Mouse (Mus musculus) layer of hippocampus, adult 9-10 months (tissue): ENCODE results near the gene Ptpre.
"Not testable (repeated sequence)": the region's sequence is repeated elsewhere in the genome, so short reads cannot be mapped to it uniquely, and the experiment has no call there.

Source experiments
- DNase-seq: peaks from one replicate; pipeline ENCODE4 v3.0.0; 2022; ENCODE audit warnings: low spot score

The Ptpre gene

GRCm38 (mm10) chr7:135534548-135535189 lies 2.6 kb upstream of the Ptpre start:
- peak; percentile 35 for DNase-seq

- no peak for DNase-seq
Observed at GRCm38 (mm10) chr7:135535908-135536307, 1.4 kb upstream of the Ptpre start.

GRCm38 (mm10) chr7:135537948-135538741 lies 864 bp downstream of the Ptpre start:
- DNase-seq: no peak

GRCm38 (mm10) chr7:135539429-135539828 lies 2.1 kb downstream of the Ptpre start:
- no peak for DNase-seq

- DNase-seq: no peak
Observed at GRCm38 (mm10) chr7:135542235-135542634, 5.0 kb downstream of the Ptpre start.

- DNase-seq: no peak
Observed at GRCm38 (mm10) chr7:135543033-135543432, 5.8 kb downstream of the Ptpre start.

- DNase-seq: no peak
Observed at GRCm38 (mm10) chr7:135544321-135544720, 7.0 kb downstream of the Ptpre start.

GRCm38 (mm10) chr7:135545957-135546356 lies 8.7 kb downstream of the Ptpre start:
- DNase-seq: no peak

GRCm38 (mm10) chr7:135546530-135546929 lies 9.2 kb downstream of the Ptpre start:
- DNase-seq: no peak

GRCm38 (mm10) chr7:135548434-135548833 lies 11.2 kb downstream of the Ptpre start:
- DNase-seq: no peak

- no peak for DNase-seq
Observed at GRCm38 (mm10) chr7:135551547-135551946, 14.3 kb downstream of the Ptpre start.

- DNase-seq: no peak
Observed at GRCm38 (mm10) chr7:135553550-135553949, 16.3 kb downstream of the Ptpre start.

- no peak for DNase-seq
Observed at GRCm38 (mm10) chr7:135556663-135557402, 19.6 kb downstream of the Ptpre start.

- no peak for DNase-seq
Observed at GRCm38 (mm10) chr7:135560280-135560679, 23.0 kb downstream of the Ptpre start.

- no peak for DNase-seq
Observed at GRCm38 (mm10) chr7:135564022-135564421, 26.7 kb downstream of the Ptpre start.

- DNase-seq: no peak
Observed at GRCm38 (mm10) chr7:135566013-135566412, 28.7 kb downstream of the Ptpre start.

- DNase-seq: no peak
Observed at GRCm38 (mm10) chr7:135567582-135567981, 30.3 kb downstream of the Ptpre start.

- no peak for DNase-seq
Observed at GRCm38 (mm10) chr7:135568550-135568949, 31.3 kb downstream of the Ptpre start.

GRCm38 (mm10) chr7:135571392-135571791 lies 34.1 kb downstream of the Ptpre start:
- no peak for DNase-seq

- no peak for DNase-seq
Observed at GRCm38 (mm10) chr7:135571951-135572559, 34.8 kb downstream of the Ptpre start.

- DNase-seq: not testable (repeated sequence)
Observed at GRCm38 (mm10) chr7:135575319-135576069, 38.2 kb downstream of the Ptpre start.

GRCm38 (mm10) chr7:135576329-135576728 lies 39.0 kb downstream of the Ptpre start:
- DNase-seq: no peak
